8 mouse cellular contexts compared by ENCODE assay signal in the genomic region with DNA sequence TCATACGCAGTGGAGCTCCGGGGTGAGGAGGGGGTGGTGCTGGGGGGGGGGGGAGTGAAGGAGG. TPM values are rescaled to one million over a fixed set of nuclear protein-coding genes. Genes with fewer than 3 reads are reported as not detected.
DNase-seq lines count a peak whose midpoint lies in the region; ATAC-seq and TF ChIP-seq lines count a peak whose summit lies in the region.

A gene (minus strand): TSS at position 26 of the 64 bp plus-strand sequence.

- peak within 1 kb of the TSS; percentile 87 for H3K9ac ChIP-seq in forebrain, embryonic 15.5 days (replicated peaks)
- peak within 1 kb of the TSS; percentile 94 for H3K9ac ChIP-seq in hindbrain, embryonic 13.5 days
- peak within 1 kb of the TSS; percentile 96 for H3K9ac ChIP-seq in liver, embryonic 16.5 days (ENCODE audit: low read depth, low read length)

- no peak for TF ChIP-seq CTCF in Patski (IDR thresholded peaks at IDR 0.05)

- peak within 1 kb of the TSS; percentile 98 for H3K27ac ChIP-seq in forebrain, embryonic 15.5 days (replicated peaks)
- H3K27ac ChIP-seq in hindbrain, embryonic 13.5 days = peak within 1 kb of the TSS; percentile 98
- H3K27ac ChIP-seq in liver, embryonic 16.5 days (ENCODE audit: low read length) = peak within 1 kb of the TSS; percentile 86

- H3K9me3 ChIP-seq in forebrain, embryonic 15.5 days = no peaks in the 10 kb centered on the region
- H3K9me3 ChIP-seq in hindbrain, embryonic 13.5 days = no peaks in the 10 kb centered on the region
- no peaks in the 10 kb centered on the region for H3K9me3 ChIP-seq in liver, embryonic 16.5 days (replicated peaks; ENCODE audit: control insufficient read depth, low read length)

- no peak for DNase-seq in adrenal gland, adult 18-20 months (ENCODE audit: low spot score in 2 of 2)
- DNase-seq in adrenal gland, adult (ENCODE audit: inconsistent age in 2 of 2, low spot score in 1 of 2) = no peak
- no peak for DNase-seq in Patski (ENCODE audit: low read depth, low spot score)
- no peak for DNase-seq in embryo, embryonic 10.5 days (ENCODE audit: low spot score)
- no peak for DNase-seq in urinary bladder, adult 18-20 months (ENCODE audit: low spot score in 2 of 2)

- no peak for ATAC-seq in Patski
- no peak for ATAC-seq in forebrain, embryonic 15.5 days (replicated peaks)
- ATAC-seq in hindbrain, embryonic 13.5 days (ENCODE audit: low FRiP score) = no peak
- ATAC-seq in liver, embryonic 16.5 days (ENCODE audit: low read depth) = no peak

- CTCF ChIA-PET in Patski (lab: Charles Lee) = no interaction called here

- 0% methylated on average over 2 of the region's 2 CpGs for WGBS in forebrain, embryonic 15.5 days
- WGBS in hindbrain, embryonic 13.5 days = 0% methylated on average over 2 of the region's 2 CpGs
- 0% methylated on average over 2 of the region's 2 CpGs for WGBS in liver, embryonic 16.5 days (ENCODE audit: insufficient replicate concordance)

- POLR2A ChIA-PET in Patski (lab: Charles Lee) = interaction anchor here (0.7 kb wide), 1 partner anchor 665 kb away, joined by 3 read pairs; no protein-coding TSS in a partner anchor

- in situ Hi-C loops in Patski (cut with MboI; ENCODE audit: low pct_unique_long_range_greater_than_20kb) = no loop called here

- H3K4me1 ChIP-seq in forebrain, embryonic 15.5 days = peaks cover 20% of the 10 kb centered on the region
- peaks cover 21% of the 10 kb centered on the region for H3K4me1 ChIP-seq in hindbrain, embryonic 13.5 days (replicated peaks)
- peaks cover 2% of the 10 kb centered on the region for H3K4me1 ChIP-seq in liver, embryonic 16.5 days (ENCODE audit: control insufficient read depth, low read depth, low read length)

- H3K4me3 ChIP-seq in forebrain, embryonic 15.5 days = peak within 1 kb of the TSS; percentile 93
- H3K4me3 ChIP-seq in hindbrain, embryonic 13.5 days = peak within 1 kb of the TSS; percentile 89
- peak within 1 kb of the TSS; percentile 100 for H3K4me3 ChIP-seq in liver, embryonic 16.5 days (ENCODE audit: low read depth, low read length)

- H3K36me3 ChIP-seq in forebrain, embryonic 15.5 days = no peaks in the 10 kb centered on the region
- no peaks in the 10 kb centered on the region for H3K36me3 ChIP-seq in hindbrain, embryonic 13.5 days
- H3K36me3 ChIP-seq in liver, embryonic 16.5 days (ENCODE audit: control insufficient read depth, insufficient read depth) = no peaks in the 10 kb centered on the region

- H3K4me2 ChIP-seq in forebrain, embryonic 15.5 days (replicated peaks) = peak within 1 kb of the TSS; percentile 50
- H3K4me2 ChIP-seq in hindbrain, embryonic 13.5 days = peak within 1 kb of the TSS; percentile 60
- H3K4me2 ChIP-seq in liver, embryonic 16.5 days (ENCODE audit: low read depth, low read length) = peak within 1 kb of the TSS; percentile 77

- H3K27me3 ChIP-seq in Patski = no peaks in the 10 kb centered on the region
- H3K27me3 ChIP-seq in forebrain, embryonic 15.5 days = no peaks in the 10 kb centered on the region
- no peaks in the 10 kb centered on the region for H3K27me3 ChIP-seq in hindbrain, embryonic 13.5 days
- H3K27me3 ChIP-seq in liver, embryonic 16.5 days (ENCODE audit: control insufficient read depth, insufficient read depth, low read depth, low read length) = no peaks in the 10 kb centered on the region

RNA-seq across cellular contexts. Expression of the gene that starts here (rescaled TPM):
- total RNA-seq in adrenal gland, adult 18-20 months (2021) = 10 to 100 TPM; 57.0 to 69.5 TPM
- polyA plus RNA-seq in Patski (2021) = 65.6 TPM
- polyA plus RNA-seq in forebrain, embryonic 15.5 days (2015; fragmentation: Nextera tagmentation; extraction: Ambion mirVana) = 102 and 105 TPM in 2 replicates
- 97.6 and 104 TPM in 2 replicates for polyA plus RNA-seq in hindbrain, embryonic 13.5 days (2015; fragmentation: Nextera tagmentation; extraction: Ambion mirVana)
- 28.1 and 34.7 TPM in 2 replicates for polyA plus RNA-seq in liver, embryonic 16.5 days (2015; fragmentation: Nextera tagmentation; extraction: Ambion mirVana)
